ENCODE assay signal across 7 mouse cellular contexts in the genomic region with DNA sequence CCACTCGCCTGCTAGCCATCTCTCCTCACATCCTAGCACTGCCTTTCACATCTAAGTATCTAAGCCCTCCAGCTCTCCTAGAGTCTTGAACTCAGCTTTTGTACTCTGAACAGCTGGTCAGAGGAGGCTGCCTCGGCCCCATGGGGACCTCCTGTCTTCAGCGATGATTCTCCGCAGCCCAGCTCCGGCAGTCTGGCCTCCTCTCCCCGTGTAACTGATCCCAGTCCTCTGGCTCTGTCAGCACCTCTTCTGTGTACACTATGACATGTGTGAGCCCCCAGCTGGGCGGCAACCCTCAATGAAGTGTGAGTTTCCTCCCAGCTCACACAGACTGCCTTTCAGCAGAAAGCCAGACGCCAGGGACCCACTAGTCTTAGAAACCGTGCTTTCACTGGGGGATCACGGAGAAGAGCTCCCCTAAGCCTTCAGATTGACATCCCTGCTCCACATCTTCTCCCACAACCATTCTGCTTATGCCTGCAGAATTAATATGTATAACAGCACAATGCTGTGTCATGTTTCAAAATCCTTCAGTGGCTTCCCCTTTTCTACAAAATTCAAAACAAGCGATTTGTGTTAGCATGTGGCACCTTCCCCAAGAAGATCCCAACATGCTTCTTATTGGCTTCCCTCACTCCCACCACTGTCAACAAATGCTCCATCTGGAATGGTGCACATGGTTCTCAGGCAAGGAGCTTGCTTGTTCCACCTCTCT. TPM values are rescaled to one million over a fixed set of nuclear protein-coding genes. Genes with fewer than 3 reads are reported as not detected.
DNase-seq lines count a peak whose midpoint lies in the region; ATAC-seq and TF ChIP-seq lines count a peak whose summit lies in the region.

No protein-coding gene starts in this region.

- DNase-seq in midbrain, postnatal 0 days (ENCODE audit: low spot score), result peak; percentile 12
- no peak for DNase-seq in midbrain, embryonic 14.5 days
- DNase-seq in gastrocnemius, adult 2 months, result peak; percentile 76
- DNase-seq in heart, postnatal 36 days, result peak; percentile 41 to 66
- DNase-seq in thymus, postnatal 25 days, result no peak

- no peaks in the 10 kb centered on the region for H3K9me3 ChIP-seq in midbrain, postnatal 0 days (ENCODE audit: low read length)
- H3K9me3 ChIP-seq in midbrain, embryonic 14.5 days (ENCODE audit: control insufficient read depth, low read length), result no peaks in the 10 kb centered on the region
- H3K9me3 ChIP-seq in stomach, embryonic 16.5 days (replicated peaks; ENCODE audit: control insufficient read depth, low read length), result no peaks in the 10 kb centered on the region
- H3K9me3 ChIP-seq in forebrain, embryonic 12.5 days, result no peaks in the 10 kb centered on the region

- H3K27ac ChIP-seq in midbrain, postnatal 0 days (ENCODE audit: low read depth, low read length), result no peak overlapping the region
- H3K27ac ChIP-seq in midbrain, embryonic 14.5 days (replicated peaks; ENCODE audit: low read depth, low read length), result no peak overlapping the region
- H3K27ac ChIP-seq in gastrocnemius, adult 2 months, result peak overlapping the region; percentile 83
- H3K27ac ChIP-seq in stomach, embryonic 16.5 days (ENCODE audit: low read length), result peak overlapping the region; percentile 57
- H3K27ac ChIP-seq in forebrain, embryonic 12.5 days, result no peak overlapping the region

- intact Hi-C loops in gastrocnemius, adult 2 months (cut with DNase I), result no loop called here
- intact Hi-C loops in heart, postnatal 36 days (cut with DNase I), result no loop called here

- H3K36me3 ChIP-seq in midbrain, postnatal 0 days (ENCODE audit: insufficient read depth, low read length), result no peaks in the 10 kb centered on the region
- no peaks in the 10 kb centered on the region for H3K36me3 ChIP-seq in midbrain, embryonic 14.5 days (ENCODE audit: control insufficient read depth, insufficient read depth, low read length)
- no peaks in the 10 kb centered on the region for H3K36me3 ChIP-seq in stomach, embryonic 16.5 days (ENCODE audit: control insufficient read depth, insufficient read depth, low read length)
- H3K36me3 ChIP-seq in forebrain, embryonic 12.5 days (replicated peaks), result no peaks in the 10 kb centered on the region

- ATAC-seq in midbrain, postnatal 0 days (ENCODE audit: low FRiP score), result no peak
- ATAC-seq in midbrain, embryonic 14.5 days (ENCODE audit: low FRiP score, low TSS enrichment), result no peak
- peak; percentile 68; the same call in 1 of the 2 replicates for ATAC-seq in stomach, embryonic 16.5 days (ENCODE audit: insufficient read depth, low FRiP score)
- no peak for ATAC-seq in forebrain, embryonic 12.5 days (ENCODE audit: low FRiP score)

- no peaks in the 10 kb centered on the region for H3K4me1 ChIP-seq in midbrain, postnatal 0 days (ENCODE audit: insufficient read depth, low read length)
- H3K4me1 ChIP-seq in midbrain, embryonic 14.5 days (ENCODE audit: control insufficient read depth, insufficient read depth, low read length), result no peaks in the 10 kb centered on the region
- H3K4me1 ChIP-seq in stomach, embryonic 16.5 days (ENCODE audit: control insufficient read depth, insufficient read depth, low read length), result peaks cover 12% of the 10 kb centered on the region
- H3K4me1 ChIP-seq in forebrain, embryonic 12.5 days, result peaks cover 5% of the 10 kb centered on the region; the same call in 1 of the 2 replicates

- WGBS in midbrain, postnatal 0 days, result 57% methylated on average over 11 of the region's 11 CpGs
- 59% methylated on average over 11 of the region's 11 CpGs for WGBS in midbrain, embryonic 14.5 days
- WGBS in stomach, embryonic 16.5 days, result 31% methylated on average over 11 of the region's 11 CpGs
- 77% methylated on average over 11 of the region's 11 CpGs for WGBS in forebrain, embryonic 12.5 days

- no peak overlapping the region for H3K9ac ChIP-seq in midbrain, postnatal 0 days (replicated peaks; ENCODE audit: low read length, poor library complexity, severe bottlenecking)
- H3K9ac ChIP-seq in midbrain, embryonic 14.5 days (replicated peaks; ENCODE audit: low read length), result no peak overlapping the region
- H3K9ac ChIP-seq in stomach, embryonic 16.5 days (ENCODE audit: low read length), result peak overlapping the region; percentile 16; the same call in 1 of the 2 replicates
- H3K9ac ChIP-seq in forebrain, embryonic 12.5 days, result no peak overlapping the region

- H3K4me2 ChIP-seq in midbrain, postnatal 0 days (ENCODE audit: low read depth, low read length, poor library complexity, severe bottlenecking), result no peak overlapping the region
- no peak overlapping the region for H3K4me2 ChIP-seq in midbrain, embryonic 14.5 days (ENCODE audit: low read length)
- H3K4me2 ChIP-seq in stomach, embryonic 16.5 days (ENCODE audit: low read depth, low read length), result no peak overlapping the region
- no peak overlapping the region for H3K4me2 ChIP-seq in forebrain, embryonic 12.5 days

- TF ChIP-seq CTCF in midbrain, postnatal 0 days (IDR thresholded peaks at IDR 0.05), result no peak
- no peak for TF ChIP-seq CTCF in gastrocnemius, adult 2 months (IDR thresholded peaks at IDR 0.05)

- H3K4me3 ChIP-seq in midbrain, postnatal 0 days (ENCODE audit: low read depth, low read length), result no peak overlapping the region
- H3K4me3 ChIP-seq in midbrain, embryonic 14.5 days (replicated peaks; ENCODE audit: low read depth, low read length), result no peak overlapping the region
- peak overlapping the region; percentile 57 for H3K4me3 ChIP-seq in gastrocnemius, adult 2 months
- H3K4me3 ChIP-seq in stomach, embryonic 16.5 days (replicated peaks; ENCODE audit: low read length), result no peak overlapping the region
- H3K4me3 ChIP-seq in forebrain, embryonic 12.5 days (replicated peaks), result no peak overlapping the region

- H3K27me3 ChIP-seq in midbrain, postnatal 0 days (ENCODE audit: insufficient read depth, low read length), result no peaks in the 10 kb centered on the region
- H3K27me3 ChIP-seq in midbrain, embryonic 14.5 days (ENCODE audit: control insufficient read depth, insufficient read depth, low read length), result no peaks in the 10 kb centered on the region
- H3K27me3 ChIP-seq in stomach, embryonic 16.5 days (ENCODE audit: control insufficient read depth, insufficient read depth, low read length), result no peaks in the 10 kb centered on the region
- no peaks in the 10 kb centered on the region for H3K27me3 ChIP-seq in forebrain, embryonic 12.5 days

RNA-seq across cellular contexts. Expression of a gene that starts 15.8 kb away (rescaled TPM):
- total RNA-seq in midbrain, postnatal 0 days (2014; rRNA removed), result 36.0 and 43.0 TPM in 2 replicates
- polyA plus RNA-seq in midbrain, postnatal 0 days (2015; fragmentation: Nextera tagmentation; extraction: Ambion mirVana), result 25.8 and 26.6 TPM in 2 replicates
- polyA plus RNA-seq in midbrain, embryonic 14.5 days (2014; fragmentation: Nextera tagmentation; extraction: Ambion mirVana), result 48.3 and 67.7 TPM in 2 replicates
- total RNA-seq in gastrocnemius, adult 2 months (2021), result 10 to 100 TPM; 19.7 to 22.3 TPM
- total RNA-seq in heart, postnatal 36 days (2021), result 10 to 100 TPM; 25.3 to 27.3 TPM
- polyA plus RNA-seq in stomach, embryonic 16.5 days (2015; fragmentation: Nextera tagmentation; extraction: Ambion mirVana), result 17.3 and 23.1 TPM in 2 replicates
- polyA plus RNA-seq in forebrain, embryonic 12.5 days (2016; fragmentation: Nextera tagmentation; extraction: Ambion mirVana), result 39.7 and 56.7 TPM in 2 replicates

RNA-seq across cellular contexts. Expression of a gene that starts 30.5 kb away (rescaled TPM):
- 64.2 and 67.3 TPM in 2 replicates for total RNA-seq in midbrain, postnatal 0 days (2014; rRNA removed)
- 43.0 and 49.1 TPM in 2 replicates for polyA plus RNA-seq in midbrain, postnatal 0 days (2015; fragmentation: Nextera tagmentation; extraction: Ambion mirVana)
- 42.0 and 61.6 TPM in 2 replicates for polyA plus RNA-seq in midbrain, embryonic 14.5 days (2014; fragmentation: Nextera tagmentation; extraction: Ambion mirVana)
- total RNA-seq in gastrocnemius, adult 2 months (2021), result 100 to 1,000 TPM; 118 to 136 TPM
- 10 to 100 TPM; 71.1 to 72.8 TPM for total RNA-seq in heart, postnatal 36 days (2021)
- 41.0 and 42.9 TPM in 2 replicates for polyA plus RNA-seq in stomach, embryonic 16.5 days (2015; fragmentation: Nextera tagmentation; extraction: Ambion mirVana)
- polyA plus RNA-seq in forebrain, embryonic 12.5 days (2016; fragmentation: Nextera tagmentation; extraction: Ambion mirVana), result 72.6 and 76.1 TPM in 2 replicates

Comparison
In these comparisons a context has a peak if more than half of its experiments do, and no peak if none do; other contexts are left out.
1. DNase-seq: peak in midbrain, postnatal 0 days (single experiment), gastrocnemius, adult 2 months (single experiment) and heart, postnatal 36 days (2 of 2); none in midbrain, embryonic 14.5 days (single experiment) and thymus, postnatal 25 days (single experiment).
2. H3K27ac ChIP-seq: peak in gastrocnemius, adult 2 months (single experiment) and stomach, embryonic 16.5 days (single experiment); none in midbrain, postnatal 0 days (single experiment), midbrain, embryonic 14.5 days (single experiment) and forebrain, embryonic 12.5 days (single experiment).